Mouse (Mus musculus): ENCODE measurements around the gene Flot1. TPM values are rescaled to one million over a fixed set of nuclear protein-coding genes. Genes with fewer than 3 reads are reported as not detected.

Gene Flot1
- polyA plus RNA-seq, 1 experiment from 2014 or later: 44.6 TPM

- no peaks in the 10 kb centered on the region for H3K27me3 ChIP-seq
- H3K9me3 ChIP-seq (replicated peaks): no peaks in the 10 kb centered on the region
- no peak overlapping the region for H3K27ac ChIP-seq
- no peaks in the 10 kb centered on the region for H3K36me3 ChIP-seq
- ATAC-seq (replicated peaks; ENCODE audit: low FRiP score): no peak
- H3K4me1 ChIP-seq: no peaks in the 10 kb centered on the region
- whole genome bisulfite sequencing: 86% methylated on average over 4 of the region's 4 CpGs
- H3K4me2 ChIP-seq: no peak overlapping the region
- no peak overlapping the region for H3K4me3 ChIP-seq (replicated peaks)
- no peak overlapping the region for H3K9ac ChIP-seq
These were observed 32.1 kb upstream of the Flot1 start for GRCm38 (mm10) chr17:35790933-35791332.

- Histone ChIP-seq H3K9me3 (replicated peaks) (no peaks in the 10 kb centered on the region), H3K4me3 (replicated peaks) (no peak overlapping the region), H3K27me3 (no peaks in the 10 kb centered on the region), H3K4me2 (no peak overlapping the region), H3K9ac (no peak overlapping the region), H3K27ac (no peak overlapping the region), H3K36me3 (no peaks in the 10 kb centered on the region), H3K4me1 (no peaks in the 10 kb centered on the region)
- WGBS: 81% methylated on average over 2 of the region's 2 CpGs
- no peak for ATAC-seq (replicated peaks; ENCODE audit: low FRiP score)
These were observed 30.2 kb upstream of the Flot1 start for GRCm38 (mm10) chr17:35792837-35793236.

GRCm38 (mm10) chr17:35795099-35795498 lies 27.9 kb upstream of the Flot1 start:
- Histone ChIP-seq H3K36me3 (no peaks in the 10 kb centered on the region), H3K27ac (no peak overlapping the region), H3K4me3 (replicated peaks) (no peak overlapping the region), H3K4me1 (no peaks in the 10 kb centered on the region), H3K4me2 (no peak overlapping the region), H3K9me3 (replicated peaks) (no peaks in the 10 kb centered on the region), H3K9ac (no peak overlapping the region), H3K27me3 (no peaks in the 10 kb centered on the region)
- ATAC-seq (replicated peaks; ENCODE audit: low FRiP score): no peak
- 45% methylated on average over 2 of the region's 2 CpGs for WGBS

- whole genome bisulfite sequencing: 82% methylated on average over 6 of the region's 6 CpGs
- Histone ChIP-seq H3K27ac (no peak overlapping the region), H3K4me2 (no peak overlapping the region), H3K4me3 (replicated peaks) (no peak overlapping the region), H3K9ac (no peak overlapping the region), H3K36me3 (no peaks in the 10 kb centered on the region), H3K27me3 (no peaks in the 10 kb centered on the region), H3K4me1 (no peaks in the 10 kb centered on the region), H3K9me3 (replicated peaks) (no peaks in the 10 kb centered on the region)
- no peak for ATAC-seq (replicated peaks; ENCODE audit: low FRiP score)
These were observed 27.4 kb upstream of the Flot1 start for GRCm38 (mm10) chr17:35795656-35796055.

GRCm38 (mm10) chr17:35796835-35797234 lies 26.2 kb upstream of the Flot1 start:
- Histone ChIP-seq H3K36me3 (no peaks in the 10 kb centered on the region), H3K9me3 (replicated peaks) (no peaks in the 10 kb centered on the region), H3K27me3 (no peaks in the 10 kb centered on the region), H3K27ac (no peak overlapping the region), H3K9ac (no peak overlapping the region), H3K4me3 (replicated peaks) (no peak overlapping the region), H3K4me2 (no peak overlapping the region), H3K4me1 (peaks cover under 1% of the 10 kb centered on the region; the same call in 1 of the 2 replicates)
- 68% methylated on average over 5 of the region's 5 CpGs for WGBS
- ATAC-seq (replicated peaks; ENCODE audit: low FRiP score): no peak

GRCm38 (mm10) chr17:35800905-35801304 lies 22.1 kb upstream of the Flot1 start:
- WGBS: 76% methylated on average over 2 of the region's 2 CpGs
- H3K4me2 ChIP-seq: no peak overlapping the region
- H3K9ac ChIP-seq: no peak overlapping the region
- H3K9me3 ChIP-seq (replicated peaks): no peaks in the 10 kb centered on the region
- H3K27ac ChIP-seq: no peak overlapping the region
- H3K27me3 ChIP-seq: no peaks in the 10 kb centered on the region
- H3K36me3 ChIP-seq: no peaks in the 10 kb centered on the region
- ATAC-seq (replicated peaks; ENCODE audit: low FRiP score): no peak
- no peak overlapping the region for H3K4me3 ChIP-seq (replicated peaks)
- H3K4me1 ChIP-seq: peaks cover 6% of the 10 kb centered on the region

GRCm38 (mm10) chr17:35803020-35803419 lies 20.0 kb upstream of the Flot1 start:
- H3K27ac ChIP-seq: no peak overlapping the region

GRCm38 (mm10) chr17:35803858-35804399 lies 19.1 kb upstream of the Flot1 start:
- Histone ChIP-seq H3K27me3 (no peaks in the 10 kb centered on the region), H3K4me1 (peaks cover 6% of the 10 kb centered on the region), H3K9me3 (replicated peaks) (no peaks in the 10 kb centered on the region), H3K4me3 (replicated peaks) (no peak overlapping the region), H3K4me2 (no peak overlapping the region), H3K9ac (no peak overlapping the region), H3K27ac (no peak overlapping the region), H3K36me3 (no peaks in the 10 kb centered on the region)
- no peak for ATAC-seq (replicated peaks; ENCODE audit: low FRiP score)
- WGBS: 84% methylated on average over 4 of the region's 4 CpGs

More at GRCm38 (mm10) chr17:35803020-35803419, 20.0 kb upstream of the Flot1 start:
- Histone ChIP-seq H3K27me3 (no peaks in the 10 kb centered on the region), H3K9me3 (replicated peaks) (no peaks in the 10 kb centered on the region), H3K4me1 (peaks cover 6% of the 10 kb centered on the region), H3K4me2 (no peak overlapping the region), H3K36me3 (no peaks in the 10 kb centered on the region), H3K9ac (no peak overlapping the region), H3K4me3 (replicated peaks) (no peak overlapping the region)
- ATAC-seq (replicated peaks; ENCODE audit: low FRiP score): no peak
- WGBS: 51% methylated on average over 6 of the region's 6 CpGs

GRCm38 (mm10) chr17:35808073-35808472 lies 15.0 kb upstream of the Flot1 start:
- no peak overlapping the region for H3K4me2 ChIP-seq
- H3K27ac ChIP-seq: no peak overlapping the region
- H3K27me3 ChIP-seq: no peaks in the 10 kb centered on the region
- no peaks in the 10 kb centered on the region for H3K36me3 ChIP-seq
- H3K9ac ChIP-seq: no peak overlapping the region
- WGBS: 68% methylated on average over 9 of the region's 9 CpGs
- ATAC-seq (replicated peaks; ENCODE audit: low FRiP score): no peak
- H3K4me3 ChIP-seq (replicated peaks): no peak overlapping the region
- peaks cover 6% of the 10 kb centered on the region for H3K4me1 ChIP-seq
- H3K9me3 ChIP-seq (replicated peaks): no peaks in the 10 kb centered on the region

GRCm38 (mm10) chr17:35809395-35809794 lies 13.6 kb upstream of the Flot1 start:
- H3K4me3 ChIP-seq (replicated peaks): no peak overlapping the region
- WGBS: 88% methylated on average over 11 of the region's 11 CpGs
- ATAC-seq (replicated peaks; ENCODE audit: low FRiP score): no peak
- no peak overlapping the region for H3K27ac ChIP-seq
- H3K4me2 ChIP-seq: no peak overlapping the region
- no peaks in the 10 kb centered on the region for H3K27me3 ChIP-seq
- no peaks in the 10 kb centered on the region for H3K9me3 ChIP-seq (replicated peaks)
- peaks cover 16% of the 10 kb centered on the region for H3K4me1 ChIP-seq
- H3K9ac ChIP-seq: no peak overlapping the region
- H3K36me3 ChIP-seq: no peaks in the 10 kb centered on the region

GRCm38 (mm10) chr17:35810900-35811648 lies 12.0 kb upstream of the Flot1 start:
- 76% methylated on average over 5 of the region's 5 CpGs for WGBS
- no peaks in the 10 kb centered on the region for H3K9me3 ChIP-seq (replicated peaks)
- no peak overlapping the region for H3K9ac ChIP-seq
- H3K36me3 ChIP-seq: no peaks in the 10 kb centered on the region
- no peaks in the 10 kb centered on the region for H3K27me3 ChIP-seq
- no peak overlapping the region for H3K4me2 ChIP-seq
- no peak overlapping the region for H3K4me3 ChIP-seq (replicated peaks)
- H3K27ac ChIP-seq: no peak overlapping the region
- H3K4me1 ChIP-seq: peaks cover 31% of the 10 kb centered on the region
- no peak for ATAC-seq (replicated peaks; ENCODE audit: low FRiP score)

GRCm38 (mm10) chr17:35812307-35812706 lies 10.7 kb upstream of the Flot1 start:
- ATAC-seq (replicated peaks; ENCODE audit: low FRiP score): no peak
- Histone ChIP-seq H3K9ac (no peak overlapping the region), H3K4me3 (replicated peaks) (no peak overlapping the region), H3K9me3 (replicated peaks) (no peaks in the 10 kb centered on the region), H3K4me1 (peaks cover 41% of the 10 kb centered on the region), H3K36me3 (no peaks in the 10 kb centered on the region), H3K27ac (peak overlapping the region; percentile 69), H3K27me3 (no peaks in the 10 kb centered on the region), H3K4me2 (no peak overlapping the region)
- 85% methylated on average over 5 of the region's 5 CpGs for WGBS
